Mouse (Mus musculus) kidney, embryonic 16.5 days (tissue): ENCODE measurements around the gene Vps29. TPM values are rescaled to one million over a fixed set of nuclear protein-coding genes. Genes with fewer than 3 reads are reported as not detected.
A peak's percentile ranks its signal among the peaks of the same experiment; 100 is the strongest.
"Not testable (repeated sequence)": the region's sequence is repeated elsewhere in the genome, so short reads cannot be mapped to it uniquely, and the experiment has no call there.

Experiments
- ATAC-seq: fragments of 200-750 bp; cut with Nextera tagmentation; 2 replicates; pipeline ENCODE4 v1.8.0; 2017; ENCODE audit warnings: moderate TSS enrichment; ENCODE audit not compliant: low FRiP score, low TSS enrichment
- H3K27ac ChIP-seq: fragments of 300-500 bp; sonication (generic); 2 replicates; pipeline ENCODE4 v1.5.1; 2014; ENCODE audit warnings: low read length
- H3K27me3 ChIP-seq: fragments of 300-500 bp; sonication (generic); 2 replicates; pipeline ENCODE4 v1.6.1; 2014; ENCODE audit warnings: low read length, control low read depth, mixed read lengths; ENCODE audit not compliant: insufficient read depth
- H3K36me3 ChIP-seq: fragments of 300-500 bp; sonication (generic); 2 replicates; pipeline ENCODE4 v1.6.1; 2014; ENCODE audit warnings: low read length, control low read depth, mixed read lengths; ENCODE audit not compliant: insufficient read depth
- H3K4me1 ChIP-seq: fragments of 300-500 bp; sonication (generic); 2 replicates; pipeline ENCODE4 v1.6.1; 2014; ENCODE audit warnings: low read length, control low read depth, mixed read lengths; ENCODE audit not compliant: insufficient read depth
- H3K4me2 ChIP-seq: fragments of 300-500 bp; sonication (generic); replicated peaks from 2 replicates; pipeline ENCODE4 v1.6.1; 2014; ENCODE audit warnings: low read depth, low read length
- H3K4me3 ChIP-seq: fragments of 300-500 bp; sonication (generic); 2 replicates; pipeline ENCODE4 v1.5.1; 2014; ENCODE audit warnings: mild to moderate bottlenecking, low read length
- H3K9ac ChIP-seq: fragments of 300-500 bp; sonication (generic); replicated peaks from 2 replicates; pipeline ENCODE4 v1.6.1; 2014; ENCODE audit warnings: low read length
- H3K9me3 ChIP-seq: fragments of 300-500 bp; sonication (generic); 2 replicates; pipeline ENCODE4 v1.6.1; 2016; ENCODE audit warnings: low read length, control low read depth
- WGBS: fragments of 180-500 bp; shearing (Covaris S2); extraction: QIAGEN DNeasy Blood & Tissue Kit; methylation state at CpG from one replicate; pipeline ENCODE4 v1.1.7; 2014; 5-methylcytosine and 5-hydroxymethylcytosine counted together
- polyA plus RNA-seq: library from polyadenylated mRNA; unstranded; fragments of >200 nt; fragmentation: Nextera tagmentation; extraction: Ambion mirVana; gene quantifications from 2 replicates; pipeline ENCODE4 v1.2.1, GENCODE M21; 2015

Vps29 gene
- polyA plus RNA-seq, 1 experiment from 2014 or later = 234 TPM

DNA sequence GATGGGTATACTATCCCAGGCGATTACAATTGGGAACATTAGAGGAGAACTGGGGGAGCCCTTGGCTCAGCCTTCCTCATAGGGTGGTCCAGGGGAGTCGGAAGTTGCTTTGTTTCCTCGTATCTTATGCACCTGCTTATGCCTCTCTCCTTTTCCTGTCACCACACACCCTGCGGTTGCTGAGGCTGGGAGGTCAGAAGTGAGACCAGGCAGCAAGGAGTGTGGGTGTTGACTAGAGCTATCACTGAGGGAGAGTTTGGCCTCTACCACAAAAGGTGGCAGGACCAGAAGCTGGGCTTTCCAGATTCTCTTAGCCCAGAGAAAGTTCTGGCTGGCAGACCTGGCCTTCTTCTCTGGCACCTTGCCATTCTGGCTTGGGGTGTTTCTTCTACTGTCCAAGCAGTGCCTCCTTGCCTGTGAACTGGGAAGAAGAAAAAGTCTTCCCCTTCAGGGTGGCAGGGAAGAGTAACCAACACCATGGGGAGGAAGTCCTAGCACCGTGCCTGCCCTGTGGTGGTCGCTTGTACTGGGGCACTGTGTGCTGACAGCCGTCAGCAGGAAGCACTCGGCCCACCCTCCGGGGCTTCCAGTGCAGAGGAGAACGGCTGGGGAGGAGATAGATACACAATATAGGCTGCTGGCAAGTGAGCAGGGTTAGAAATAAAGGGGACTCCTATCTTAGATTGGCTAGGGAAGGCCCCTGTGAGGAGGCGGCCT lies 36.7 kb upstream of the Vps29 start:
- H3K4me3 ChIP-seq = no peak overlapping the region
- H3K9ac ChIP-seq = no peak overlapping the region
- no peaks in the 10 kb centered on the region for H3K27me3 ChIP-seq
- 88% methylated on average over 11 of the region's 11 CpGs for WGBS
- no peak overlapping the region for H3K4me2 ChIP-seq
- no peak for ATAC-seq
- peaks cover 12% of the 10 kb centered on the region for H3K4me1 ChIP-seq
- peaks cover 21% of the 10 kb centered on the region; the same call in 1 of the 2 replicates for H3K36me3 ChIP-seq
- no peak overlapping the region for H3K27ac ChIP-seq
- H3K9me3 ChIP-seq = no peaks in the 10 kb centered on the region

GRCm38 (mm10) chr5:122318100-122318499 lies 36.1 kb upstream of the Vps29 start:
- Histone ChIP-seq H3K4me2 (no peak overlapping the region), H3K9ac (no peak overlapping the region), H3K27me3 (no peaks in the 10 kb centered on the region), H3K27ac (no peak overlapping the region), H3K4me1 (peaks cover 12% of the 10 kb centered on the region), H3K36me3 (peaks cover 19% of the 10 kb centered on the region; the same call in 1 of the 2 replicates), H3K4me3 (no peak overlapping the region), H3K9me3 (no peaks in the 10 kb centered on the region)
- 68% methylated on average over 3 of the region's 3 CpGs for WGBS
- ATAC-seq = no peak

DNA sequence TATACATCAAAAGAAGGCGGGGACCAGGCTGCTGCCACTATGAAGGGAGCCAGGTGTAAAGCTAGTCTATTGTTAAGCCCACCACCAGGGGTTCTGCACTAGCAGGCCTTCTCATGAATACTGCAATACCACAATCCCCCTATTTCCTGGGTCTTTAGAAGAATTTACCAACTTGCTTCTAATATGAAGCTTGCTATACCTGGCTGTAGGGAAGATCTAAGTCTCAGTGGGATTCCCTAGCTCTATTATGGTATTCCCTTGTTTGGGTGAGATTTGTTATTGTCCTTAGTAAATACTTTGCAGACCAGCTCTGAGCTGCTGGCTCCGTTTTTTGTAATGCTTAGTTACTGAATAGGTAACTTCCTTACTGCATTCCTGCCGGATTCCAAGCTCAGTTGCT lies 35.2 kb upstream of the Vps29 start:
- not testable (repeated sequence) for H3K4me3 ChIP-seq, H3K9ac ChIP-seq, H3K9me3 ChIP-seq, H3K27me3 ChIP-seq, H3K27ac ChIP-seq, H3K4me2 ChIP-seq, ATAC-seq
- Histone ChIP-seq H3K36me3 (peaks cover 14% of the 10 kb centered on the region; the same call in 1 of the 2 replicates), H3K4me1 (peaks cover 12% of the 10 kb centered on the region)
- 83% methylated on average over 3 of the region's 3 CpGs for WGBS

- Histone ChIP-seq H3K9ac (no peak overlapping the region), H3K4me3 (no peak overlapping the region), H3K4me2 (no peak overlapping the region), H3K27me3 (no peaks in the 10 kb centered on the region), H3K4me1 (peaks cover 8% of the 10 kb centered on the region), H3K27ac (peak overlapping the region; percentile 16; the same call in 1 of the 2 replicates), H3K36me3 (peaks cover 15% of the 10 kb centered on the region), H3K9me3 (no peaks in the 10 kb centered on the region)
- no peak for ATAC-seq
- WGBS = 77% methylated on average over 14 of the region's 14 CpGs
These were observed 34.5 kb upstream of the Vps29 start for GRCm38 (mm10) chr5:122319474-122320204.

GRCm38 (mm10) chr5:122320205-122320781 lies 33.9 kb upstream of the Vps29 start:
- WGBS = 43% methylated on average over 12 of the region's 12 CpGs
- Histone ChIP-seq H3K27me3 (no peaks in the 10 kb centered on the region), H3K4me3 (no peak overlapping the region), H3K9me3 (no peaks in the 10 kb centered on the region), H3K9ac (no peak overlapping the region), H3K36me3 (peaks cover 21% of the 10 kb centered on the region), H3K27ac (peak overlapping the region; percentile 16; the same call in 1 of the 2 replicates), H3K4me1 (peaks cover 1% of the 10 kb centered on the region; the same call in 1 of the 2 replicates), H3K4me2 (no peak overlapping the region)
- ATAC-seq = 0 out of 2 replicates have a peak, but pooled peaks have one; percentile 74

DNA sequence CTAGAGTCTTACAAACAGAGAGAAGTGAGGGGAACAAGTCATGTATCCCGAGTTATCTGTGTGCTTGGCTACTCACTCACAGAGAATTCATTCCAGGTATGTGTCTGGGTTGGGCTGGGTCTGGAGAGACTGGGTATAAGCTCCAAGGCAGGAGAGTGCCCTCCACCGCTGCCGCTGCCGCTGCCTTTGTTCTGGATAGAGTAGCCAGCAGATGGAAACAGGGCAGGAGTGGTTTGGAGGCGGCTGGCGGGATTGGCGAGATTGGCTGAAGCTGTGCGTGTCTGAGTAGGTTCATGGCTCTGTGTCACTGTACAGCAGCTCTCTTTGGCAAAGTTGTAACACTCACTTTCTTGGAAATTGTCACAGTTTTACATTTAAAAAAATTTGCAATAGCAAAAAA lies 30.6 kb upstream of the Vps29 start:
- H3K36me3 ChIP-seq = peaks cover 24% of the 10 kb centered on the region
- no peak overlapping the region for H3K9ac ChIP-seq
- ATAC-seq = no peak

DNA sequence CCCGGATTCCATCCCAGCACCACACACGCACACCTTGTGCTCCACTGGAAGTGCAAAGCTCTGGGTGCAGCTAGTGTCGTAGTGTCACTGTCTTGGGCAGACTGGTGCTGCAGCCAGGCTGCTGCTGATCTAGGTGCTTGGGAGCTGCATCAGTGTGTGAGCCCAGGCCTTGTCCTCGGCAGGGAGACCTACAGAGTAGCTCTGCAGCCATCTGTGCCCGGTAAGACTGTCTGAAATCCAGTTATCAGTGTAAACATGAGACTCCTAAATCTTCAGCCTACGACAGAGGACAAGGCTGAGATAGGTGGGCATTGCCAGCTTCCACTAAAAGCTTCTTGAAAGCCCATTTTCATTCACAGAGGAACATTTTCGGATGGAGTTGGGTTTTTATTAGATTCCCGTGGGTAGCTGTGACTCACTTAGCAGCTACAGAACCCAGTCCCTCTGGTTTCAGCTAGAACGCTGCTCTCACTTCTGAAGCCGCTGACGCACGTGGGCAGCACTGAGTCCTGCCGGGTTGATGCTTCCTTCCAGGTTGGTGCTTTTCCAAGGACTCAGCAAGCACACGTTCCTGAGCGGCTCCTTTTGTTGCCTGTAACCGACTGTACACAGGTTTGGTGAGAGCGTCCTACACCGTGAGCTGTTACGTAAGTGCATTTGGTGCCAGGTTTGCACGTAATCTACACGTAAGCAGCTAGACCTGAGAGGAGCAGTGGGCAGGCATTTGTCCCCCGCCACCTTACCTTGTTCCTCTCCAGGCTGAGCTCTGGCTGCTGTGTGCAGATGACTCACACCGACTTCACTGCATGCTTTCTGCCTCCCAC lies 29.3 kb upstream of the Vps29 start:
- no peaks in the 10 kb centered on the region for H3K4me1 ChIP-seq
- 87% methylated on average over 23 of the region's 23 CpGs for WGBS
- H3K36me3 ChIP-seq = peaks cover 22% of the 10 kb centered on the region
- H3K27ac ChIP-seq = no peak overlapping the region
- H3K9ac ChIP-seq = no peak overlapping the region
- H3K4me3 ChIP-seq = no peak overlapping the region
- no peak overlapping the region for H3K4me2 ChIP-seq
- no peaks in the 10 kb centered on the region for H3K27me3 ChIP-seq
- no peaks in the 10 kb centered on the region for H3K9me3 ChIP-seq
- ATAC-seq = no peak

More for the DNA sequence above, 30.6 kb upstream of the Vps29 start:
- WGBS = 75% methylated on average over 8 of the region's 8 CpGs
- no peaks in the 10 kb centered on the region for H3K27me3 ChIP-seq
- H3K4me1 ChIP-seq = no peaks in the 10 kb centered on the region
- no peaks in the 10 kb centered on the region for H3K9me3 ChIP-seq
- H3K4me3 ChIP-seq = no peak overlapping the region
- no peak overlapping the region for H3K27ac ChIP-seq
- no peak overlapping the region for H3K4me2 ChIP-seq

DNA sequence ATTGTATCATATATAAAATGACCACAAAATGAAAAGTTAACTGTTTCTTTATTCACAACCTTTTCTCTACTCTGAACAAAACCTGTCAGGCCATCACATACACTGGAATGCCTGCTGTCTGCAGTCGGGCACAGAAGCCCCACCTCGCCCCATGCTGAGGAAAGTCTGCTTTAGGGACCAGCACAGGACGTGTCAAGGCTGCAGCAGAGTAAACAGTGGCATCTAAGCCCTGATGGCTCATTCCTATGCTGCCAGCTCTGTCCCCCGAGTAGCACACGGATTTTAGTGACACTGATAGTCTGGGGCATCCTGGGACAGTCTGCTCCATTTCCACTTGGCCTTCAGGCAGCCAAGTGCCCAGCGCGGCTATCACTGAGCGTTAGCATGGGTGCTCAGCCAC lies 28.7 kb upstream of the Vps29 start:
- WGBS = 90% methylated on average over 8 of the region's 8 CpGs
- Histone ChIP-seq H3K27ac (no peak overlapping the region), H3K4me3 (no peak overlapping the region), H3K36me3 (peaks cover 18% of the 10 kb centered on the region), H3K4me2 (no peak overlapping the region), H3K4me1 (no peaks in the 10 kb centered on the region), H3K9me3 (no peaks in the 10 kb centered on the region), H3K27me3 (no peaks in the 10 kb centered on the region), H3K9ac (no peak overlapping the region)
- no peak for ATAC-seq

- WGBS = 81% methylated on average over 3 of the region's 3 CpGs
- Histone ChIP-seq H3K27ac (no peak overlapping the region), H3K36me3 (peaks cover 15% of the 10 kb centered on the region), H3K9me3 (no peaks in the 10 kb centered on the region), H3K9ac (no peak overlapping the region), H3K4me1 (no peaks in the 10 kb centered on the region), H3K4me2 (no peak overlapping the region), H3K27me3 (no peaks in the 10 kb centered on the region), H3K4me3 (no peak overlapping the region)
- no peak for ATAC-seq
These were observed 26.9 kb upstream of the Vps29 start for GRCm38 (mm10) chr5:122327283-122327682.
